Comparison of ENCODE assay signal across 8 mouse cellular contexts in genomic region chr10:78747035-78747721, GRCm38 (mm10). TPM values are rescaled to one million over a fixed set of nuclear protein-coding genes. Genes with fewer than 3 reads are reported as not detected.
DNase-seq lines count a peak whose midpoint lies in the region; ATAC-seq and TF ChIP-seq lines count a peak whose summit lies in the region.

No protein-coding gene starts in this region.

- H3K4me2 ChIP-seq in kidney, postnatal 0 days (ENCODE audit: low read length), result peak overlapping the region; percentile 62
- peak overlapping the region; percentile 71 for H3K4me2 ChIP-seq in forebrain, embryonic 11.5 days (ENCODE audit: low read depth, low read length, severe bottlenecking)
- H3K4me2 ChIP-seq in intestine, postnatal 0 days (replicated peaks; ENCODE audit: low read depth), result peak overlapping the region; percentile 59
- H3K4me2 ChIP-seq in midbrain, embryonic 14.5 days (ENCODE audit: low read length), result peak overlapping the region; percentile 55

- H3K27ac ChIP-seq in kidney, postnatal 0 days, result no peak overlapping the region
- no peak overlapping the region for H3K27ac ChIP-seq in forebrain, embryonic 11.5 days (ENCODE audit: low read depth, low read length)
- H3K27ac ChIP-seq in intestine, postnatal 0 days (ENCODE audit: low read depth, low read length), result no peak overlapping the region
- H3K27ac ChIP-seq in midbrain, embryonic 14.5 days (replicated peaks; ENCODE audit: low read depth, low read length), result no peak overlapping the region

- H3K9ac ChIP-seq in kidney, postnatal 0 days (ENCODE audit: low read depth, low read length), result no peak overlapping the region
- peak overlapping the region; percentile 1; the same call in 1 of the 2 replicates for H3K9ac ChIP-seq in forebrain, embryonic 11.5 days (ENCODE audit: low read length)
- H3K9ac ChIP-seq in intestine, postnatal 0 days (ENCODE audit: low read depth, low read length), result no peak overlapping the region
- peak overlapping the region; percentile 43 for H3K9ac ChIP-seq in midbrain, embryonic 14.5 days (replicated peaks; ENCODE audit: low read length)

- DNase-seq in kidney, postnatal 0 days (ENCODE audit: low spot score), result peak; percentile 37
- DNase-seq in kidney, adult 18-20 months, result no peak
- DNase-seq in cerebellum, adult 8-10 months, result peak; percentile 14
- DNase-seq in forebrain, embryonic 11.5 days (ENCODE audit: low spot score), result peak; percentile 63
- peak; percentile 76 for DNase-seq in midbrain, embryonic 14.5 days
- peak; percentile 44 for DNase-seq in yolk sac, embryonic 10.5 days (ENCODE audit: low spot score)
- no peak for DNase-seq in spleen, postnatal 14 days (ENCODE audit: low spot score in 2 of 2)

- TF ChIP-seq CTCF in kidney, postnatal 0 days (IDR thresholded peaks at IDR 0.05; ENCODE audit: low read depth), result no peak
- no peak for TF ChIP-seq CTCF in intestine, postnatal 0 days (IDR thresholded peaks at IDR 0.05; ENCODE audit: low read depth)

- no peaks in the 10 kb centered on the region for H3K36me3 ChIP-seq in kidney, postnatal 0 days (ENCODE audit: insufficient read depth, low read length)
- no peaks in the 10 kb centered on the region for H3K36me3 ChIP-seq in forebrain, embryonic 11.5 days (ENCODE audit: control insufficient read depth, insufficient read depth, low read length)
- no peaks in the 10 kb centered on the region for H3K36me3 ChIP-seq in intestine, postnatal 0 days (ENCODE audit: control insufficient read depth, insufficient read depth)
- H3K36me3 ChIP-seq in midbrain, embryonic 14.5 days (ENCODE audit: control insufficient read depth, insufficient read depth, low read length), result no peaks in the 10 kb centered on the region

- peak overlapping the region; percentile 26; the same call in 1 of the 2 replicates for H3K4me3 ChIP-seq in kidney, postnatal 0 days (replicated peaks; ENCODE audit: low read depth, low read length)
- peak overlapping the region; percentile 28 for H3K4me3 ChIP-seq in forebrain, embryonic 11.5 days (ENCODE audit: low read depth, low read length)
- H3K4me3 ChIP-seq in intestine, postnatal 0 days (ENCODE audit: low read depth, low read length), result peak overlapping the region; percentile 20; the same call in 1 of the 2 replicates
- H3K4me3 ChIP-seq in midbrain, embryonic 14.5 days (replicated peaks; ENCODE audit: low read depth, low read length), result peak overlapping the region; percentile 39

- peak; percentile 41 for ATAC-seq in kidney, postnatal 0 days (replicated peaks; ENCODE audit: low FRiP score, low read depth)
- peak; percentile 76 for ATAC-seq in forebrain, embryonic 11.5 days (replicated peaks; ENCODE audit: low FRiP score)
- ATAC-seq in intestine, postnatal 0 days, result 0 out of 2 replicates have a peak, but pooled peaks have one; percentile 22
- peak; percentile 75 for ATAC-seq in midbrain, embryonic 14.5 days (ENCODE audit: low FRiP score, low TSS enrichment)

- H3K9me3 ChIP-seq in kidney, postnatal 0 days (replicated peaks; ENCODE audit: low read length), result no peaks in the 10 kb centered on the region
- no peaks in the 10 kb centered on the region for H3K9me3 ChIP-seq in forebrain, embryonic 11.5 days (ENCODE audit: control insufficient read depth, low read length)
- no peaks in the 10 kb centered on the region for H3K9me3 ChIP-seq in intestine, postnatal 0 days (ENCODE audit: control insufficient read depth)
- no peaks in the 10 kb centered on the region for H3K9me3 ChIP-seq in midbrain, embryonic 14.5 days (ENCODE audit: control insufficient read depth, low read length)

- H3K27me3 ChIP-seq in kidney, postnatal 0 days (ENCODE audit: insufficient read depth, low read length), result no peaks in the 10 kb centered on the region
- H3K27me3 ChIP-seq in forebrain, embryonic 11.5 days (ENCODE audit: control insufficient read depth, insufficient read depth, low read length), result 0 out of 2 replicates have a peak, but pooled peaks cover 2% of the 10 kb centered on the region
- H3K27me3 ChIP-seq in intestine, postnatal 0 days (replicated peaks; ENCODE audit: control insufficient read depth, insufficient read depth, low read length), result 0 out of 2 replicates have a peak, but pooled peaks cover 3% of the 10 kb centered on the region
- H3K27me3 ChIP-seq in midbrain, embryonic 14.5 days (ENCODE audit: control insufficient read depth, insufficient read depth, low read length), result no peaks in the 10 kb centered on the region

- 3% methylated on average over 27 of the region's 27 CpGs for WGBS in kidney, postnatal 0 days
- under 1% methylated on average over 27 of the region's 27 CpGs for WGBS in forebrain, embryonic 11.5 days
- WGBS in intestine, postnatal 0 days, result 3% methylated on average over 27 of the region's 27 CpGs
- WGBS in midbrain, embryonic 14.5 days, result 3% methylated on average over 27 of the region's 27 CpGs

- H3K4me1 ChIP-seq in kidney, postnatal 0 days (replicated peaks; ENCODE audit: insufficient read depth, low read length), result 0 out of 2 replicates have a peak, but pooled peaks cover 5% of the 10 kb centered on the region
- H3K4me1 ChIP-seq in forebrain, embryonic 11.5 days (replicated peaks; ENCODE audit: control insufficient read depth, insufficient read depth, low read length), result peaks cover 4% of the 10 kb centered on the region; the same call in 1 of the 2 replicates
- no peaks in the 10 kb centered on the region for H3K4me1 ChIP-seq in intestine, postnatal 0 days (replicated peaks; ENCODE audit: control insufficient read depth, insufficient read depth, low read length)
- H3K4me1 ChIP-seq in midbrain, embryonic 14.5 days (ENCODE audit: control insufficient read depth, insufficient read depth, low read length), result peaks cover 6% of the 10 kb centered on the region

RNA-seq across cellular contexts. Expression of gene Ccdc105, which starts 5.7 kb away (rescaled TPM):
- polyA plus RNA-seq in kidney, postnatal 0 days (2015; fragmentation: Nextera tagmentation; extraction: Ambion mirVana), result not detected in 2 replicates
- polyA plus RNA-seq in forebrain, embryonic 11.5 days (2014; fragmentation: Nextera tagmentation; extraction: Ambion mirVana), result 0.15 and 0.20 TPM in 2 replicates
- not detected in 2 replicates for polyA plus RNA-seq in intestine, postnatal 0 days (2015; fragmentation: Nextera tagmentation; extraction: Ambion mirVana)
- polyA plus RNA-seq in midbrain, embryonic 14.5 days (2014; fragmentation: Nextera tagmentation; extraction: Ambion mirVana), result 0.34 and 0.43 TPM in 2 replicates

RNA-seq across cellular contexts. Expression of gene Casp14, which starts 29.1 kb away (rescaled TPM):
- not detected in 2 replicates for polyA plus RNA-seq in kidney, postnatal 0 days (2015; fragmentation: Nextera tagmentation; extraction: Ambion mirVana)
- polyA plus RNA-seq in forebrain, embryonic 11.5 days (2014; fragmentation: Nextera tagmentation; extraction: Ambion mirVana), result not detected in 2 replicates
- 0.10 and 0.30 TPM in 2 replicates for polyA plus RNA-seq in intestine, postnatal 0 days (2015; fragmentation: Nextera tagmentation; extraction: Ambion mirVana)
- not detected in 2 replicates for polyA plus RNA-seq in midbrain, embryonic 14.5 days (2014; fragmentation: Nextera tagmentation; extraction: Ambion mirVana)

RNA-seq across cellular contexts. Expression of gene Slc1a6, which starts 33.1 kb away (rescaled TPM):
- 0.34 and 0.59 TPM in 2 replicates for polyA plus RNA-seq in kidney, postnatal 0 days (2015; fragmentation: Nextera tagmentation; extraction: Ambion mirVana)
- 1.4 and 1.5 TPM in 2 replicates for polyA plus RNA-seq in forebrain, embryonic 11.5 days (2014; fragmentation: Nextera tagmentation; extraction: Ambion mirVana)
- 0.38 and 0.51 TPM in 2 replicates for polyA plus RNA-seq in intestine, postnatal 0 days (2015; fragmentation: Nextera tagmentation; extraction: Ambion mirVana)
- 6.6 and 10.3 TPM in 2 replicates for polyA plus RNA-seq in midbrain, embryonic 14.5 days (2014; fragmentation: Nextera tagmentation; extraction: Ambion mirVana)

Comparison
In these comparisons a context has a peak if more than half of its experiments do, and no peak if none do; other contexts are left out.
1. DNase-seq: peak in kidney, postnatal 0 days (single experiment), cerebellum, adult 8-10 months (single experiment), forebrain, embryonic 11.5 days (single experiment), midbrain, embryonic 14.5 days (single experiment) and yolk sac, embryonic 10.5 days (single experiment); none in kidney, adult 18-20 months (single experiment) and spleen, postnatal 14 days (0 of 2).
2. ATAC-seq: peak in every context shown above with its lines; median percentile 76 in forebrain, embryonic 11.5 days; 75 in midbrain, embryonic 14.5 days; 41 in kidney, postnatal 0 days; 22 in intestine, postnatal 0 days.
3. H3K9ac ChIP-seq: peak in forebrain, embryonic 11.5 days (single experiment) and midbrain, embryonic 14.5 days (single experiment); none in kidney, postnatal 0 days (single experiment) and intestine, postnatal 0 days (single experiment).
4. Peak in every context shown above with its lines, with median percentiles within 50 percentile points of each other: H3K4me2 ChIP-seq and H3K4me3 ChIP-seq.